Mouse (Mus musculus) hindbrain, embryonic 13.5 days (tissue): Measurements from ENCODE around the gene Arhgef19. TPM values are rescaled to one million over a fixed set of nuclear protein-coding genes. Genes with fewer than 3 reads are reported as not detected.

Source experiments
- ATAC-seq: fragments of 200-750 bp; cut with Nextera tagmentation; 2 replicates; pipeline ENCODE4 v1.8.0; 2017; ENCODE audit warnings: moderate TSS enrichment; ENCODE audit not compliant: low FRiP score
- H3K27ac ChIP-seq: fragments of 300-500 bp; sonication (generic); 2 replicates; pipeline ENCODE4 v1.5.1; 2015; ENCODE audit warnings: inconsistent platforms, mild to moderate bottlenecking, moderate library complexity
- H3K27me3 ChIP-seq: fragments of 300-500 bp; sonication (generic); 2 replicates; pipeline ENCODE4 v1.6.1; 2015; ENCODE audit warnings: mild to moderate bottlenecking, inconsistent platforms
- H3K36me3 ChIP-seq: fragments of 300-500 bp; sonication (generic); 2 replicates; pipeline ENCODE4 v1.6.1; 2015; ENCODE audit warnings: mild to moderate bottlenecking, inconsistent platforms
- H3K4me1 ChIP-seq: fragments of 300-500 bp; sonication (generic); replicated peaks from 2 replicates; pipeline ENCODE4 v1.6.1; 2015; ENCODE audit warnings: inconsistent platforms
- H3K4me2 ChIP-seq: fragments of 300-500 bp; sonication (generic); 2 replicates; pipeline ENCODE4 v1.6.1; 2015; ENCODE audit warnings: inconsistent platforms, mild to moderate bottlenecking, moderate library complexity
- H3K4me3 ChIP-seq: fragments of 300-500 bp; sonication (generic); 2 replicates; pipeline ENCODE4 v1.5.1; 2015; ENCODE audit warnings: mild to moderate bottlenecking, inconsistent platforms
- H3K9ac ChIP-seq: fragments of 300-500 bp; sonication (generic); 2 replicates; pipeline ENCODE4 v1.6.1; 2015; ENCODE audit warnings: mild to moderate bottlenecking, inconsistent platforms
- H3K9me3 ChIP-seq: fragments of 300-500 bp; sonication (generic); 2 replicates; pipeline ENCODE4 v1.6.1; 2016; ENCODE audit warnings: inconsistent platforms
- WGBS: fragments of 180-500 bp; shearing (Covaris S2); methylation state at CpG from one replicate; pipeline ENCODE4 v1.1.7; 2015; 5-methylcytosine and 5-hydroxymethylcytosine counted together
- polyA plus RNA-seq: library from polyadenylated mRNA; unstranded; fragments of >200 nt; fragmentation: Nextera tagmentation; extraction: Ambion mirVana; gene quantifications from 2 replicates; pipeline ENCODE4 v1.2.1, GENCODE M21; 2015

The Arhgef19 gene
- polyA plus RNA-seq, 1 experiment from 2014 or later, result 1.4 TPM

- 39% methylated on average over 2 of the region's 2 CpGs for WGBS
- H3K27me3 ChIP-seq, result no peaks in the 10 kb centered on the region
- H3K4me2 ChIP-seq, result peak overlapping the region; percentile 89
- peaks cover 23% of the 10 kb centered on the region for H3K4me1 ChIP-seq
- H3K9me3 ChIP-seq, result no peaks in the 10 kb centered on the region
- H3K4me3 ChIP-seq, result peak overlapping the region; percentile 59
- H3K9ac ChIP-seq, result peak overlapping the region; percentile 77; the same call in 1 of the 2 replicates
- no peak for ATAC-seq
- no peaks in the 10 kb centered on the region for H3K36me3 ChIP-seq
- peak overlapping the region; percentile 79 for H3K27ac ChIP-seq
Measured at GRCm38 (mm10) chr4:141213342-141213741, 26.0 kb upstream of the Arhgef19 start.

GRCm38 (mm10) chr4:141213770-141214336, 25.4 kb upstream of the Arhgef19 start, which contains the start of gene Rsg1:
Gene Rsg1 (plus strand): TSS chr4:141213956.
- peak; percentile 70 for ATAC-seq
- WGBS, result under 1% methylated on average over 24 of the region's 24 CpGs
- Histone ChIP-seq H3K4me2 (peak within 1 kb of the TSS; percentile 89), H3K9ac (peak within 1 kb of the TSS; percentile 77), H3K36me3 (no peaks in the 10 kb centered on the region), H3K27me3 (no peaks in the 10 kb centered on the region), H3K9me3 (no peaks in the 10 kb centered on the region), H3K4me3 (peak within 1 kb of the TSS; percentile 59), H3K4me1 (peaks cover 23% of the 10 kb centered on the region), H3K27ac (peak within 1 kb of the TSS; percentile 79)

GRCm38 (mm10) chr4:141214337-141214851, 24.9 kb upstream of the Arhgef19 start:
- no peaks in the 10 kb centered on the region for H3K27me3 ChIP-seq
- no peaks in the 10 kb centered on the region for H3K36me3 ChIP-seq
- peak; percentile 66 for ATAC-seq
- 3% methylated on average over 16 of the region's 16 CpGs for WGBS
- peak overlapping the region; percentile 77 for H3K9ac ChIP-seq
- H3K4me3 ChIP-seq, result peak overlapping the region; percentile 59
- peak overlapping the region; percentile 89 for H3K4me2 ChIP-seq
- H3K9me3 ChIP-seq, result no peaks in the 10 kb centered on the region
- H3K4me1 ChIP-seq, result peaks cover 23% of the 10 kb centered on the region
- H3K27ac ChIP-seq, result peak overlapping the region; percentile 79

- Histone ChIP-seq H3K36me3 (peaks cover 11% of the 10 kb centered on the region), H3K27me3 (no peaks in the 10 kb centered on the region), H3K9ac (no peak overlapping the region; the same call in 1 of the 2 replicates), H3K4me3 (no peak overlapping the region), H3K4me1 (peaks cover 3% of the 10 kb centered on the region), H3K9me3 (no peaks in the 10 kb centered on the region), H3K27ac (no peak overlapping the region), H3K4me2 (no peak overlapping the region)
- peak; percentile 28; the same call in 1 of the 2 replicates for ATAC-seq
- 82% methylated on average over 20 of the region's 20 CpGs for WGBS
Measured at GRCm38 (mm10) chr4:141219583-141220213, 19.6 kb upstream of the Arhgef19 start.

- Histone ChIP-seq H3K9ac (no peak overlapping the region), H3K4me2 (no peak overlapping the region), H3K4me3 (no peak overlapping the region), H3K4me1 (no peaks in the 10 kb centered on the region), H3K9me3 (no peaks in the 10 kb centered on the region), H3K27me3 (no peaks in the 10 kb centered on the region), H3K36me3 (peaks cover 11% of the 10 kb centered on the region), H3K27ac (no peak overlapping the region)
- 69% methylated on average over 2 of the region's 2 CpGs for WGBS
- ATAC-seq, result no peak
Measured at GRCm38 (mm10) chr4:141221848-141222247, 17.5 kb upstream of the Arhgef19 start.

- Histone ChIP-seq H3K9ac (no peak overlapping the region), H3K27me3 (no peaks in the 10 kb centered on the region), H3K36me3 (peaks cover 11% of the 10 kb centered on the region), H3K4me3 (no peak overlapping the region), H3K4me2 (no peak overlapping the region), H3K4me1 (no peaks in the 10 kb centered on the region), H3K27ac (no peak overlapping the region), H3K9me3 (no peaks in the 10 kb centered on the region)
- no peak for ATAC-seq
- WGBS, result 91% methylated on average over 5 of the region's 5 CpGs
Measured at GRCm38 (mm10) chr4:141222752-141223151, 16.5 kb upstream of the Arhgef19 start.

GRCm38 (mm10) chr4:141228687-141229086, 10.6 kb upstream of the Arhgef19 start:
- no peaks in the 10 kb centered on the region for H3K27me3 ChIP-seq
- ATAC-seq, result no peak
- H3K4me2 ChIP-seq, result no peak overlapping the region
- no peak overlapping the region for H3K27ac ChIP-seq
- no peaks in the 10 kb centered on the region for H3K36me3 ChIP-seq
- H3K4me1 ChIP-seq, result no peaks in the 10 kb centered on the region
- no peak overlapping the region for H3K4me3 ChIP-seq
- H3K9me3 ChIP-seq, result no peaks in the 10 kb centered on the region
- H3K9ac ChIP-seq, result no peak overlapping the region
- WGBS, result 89% methylated on average over 7 of the region's 7 CpGs

GRCm38 (mm10) chr4:141233196-141233595, 6.1 kb upstream of the Arhgef19 start:
- no peak overlapping the region for H3K27ac ChIP-seq

GRCm38 (mm10) chr4:141235537-141236111, 3.7 kb upstream of the Arhgef19 start:
- 77% methylated on average over 6 of the region's 6 CpGs for WGBS
- H3K27ac ChIP-seq, result no peak overlapping the region
- H3K4me3 ChIP-seq, result no peak overlapping the region
- H3K9ac ChIP-seq, result no peak overlapping the region
- no peaks in the 10 kb centered on the region for H3K36me3 ChIP-seq
- H3K9me3 ChIP-seq, result no peaks in the 10 kb centered on the region
- ATAC-seq, result no peak
- H3K4me1 ChIP-seq, result peaks cover 18% of the 10 kb centered on the region
- no peak overlapping the region for H3K4me2 ChIP-seq
- H3K27me3 ChIP-seq, result peaks cover 47% of the 10 kb centered on the region

More at GRCm38 (mm10) chr4:141233196-141233595, 6.1 kb upstream of the Arhgef19 start:
- no peaks in the 10 kb centered on the region; the same call in 1 of the 2 replicates for H3K4me1 ChIP-seq
- H3K9me3 ChIP-seq, result no peaks in the 10 kb centered on the region
- H3K36me3 ChIP-seq, result no peaks in the 10 kb centered on the region
- no peak overlapping the region for H3K4me3 ChIP-seq
- no peak overlapping the region for H3K9ac ChIP-seq
- no peak overlapping the region for H3K4me2 ChIP-seq
- no peak for ATAC-seq
- WGBS, result 90% methylated on average over 4 of the region's 4 CpGs
- H3K27me3 ChIP-seq, result peaks cover 23% of the 10 kb centered on the region

GRCm38 (mm10) chr4:141236856-141237255, 2.4 kb upstream of the Arhgef19 start:
- no peak overlapping the region for H3K9ac ChIP-seq
- H3K4me3 ChIP-seq, result no peak overlapping the region
- no peaks in the 10 kb centered on the region for H3K36me3 ChIP-seq
- no peak overlapping the region for H3K4me2 ChIP-seq
- WGBS, result 75% methylated on average over 3 of the region's 3 CpGs
- peaks cover 60% of the 10 kb centered on the region for H3K27me3 ChIP-seq
- H3K27ac ChIP-seq, result no peak overlapping the region
- no peak for ATAC-seq
- no peaks in the 10 kb centered on the region for H3K9me3 ChIP-seq
- H3K4me1 ChIP-seq, result peaks cover 22% of the 10 kb centered on the region

GRCm38 (mm10) chr4:141238492-141239387, 559 bp upstream of the Arhgef19 start:
- H3K9ac ChIP-seq, result peak overlapping the region; percentile 61
- H3K27me3 ChIP-seq, result peaks cover 79% of the 10 kb centered on the region

GRCm38 (mm10) chr4:141240617-141241016, 1.3 kb downstream of the Arhgef19 start:
- no peaks in the 10 kb centered on the region for H3K36me3 ChIP-seq
- H3K9ac ChIP-seq, result no peak overlapping the region
- no peaks in the 10 kb centered on the region for H3K9me3 ChIP-seq
- no peak overlapping the region; the same call in 1 of the 2 replicates for H3K4me2 ChIP-seq
- H3K27me3 ChIP-seq, result peaks cover 96% of the 10 kb centered on the region
- 3% methylated on average over 14 of the region's 14 CpGs for WGBS
- peaks cover 54% of the 10 kb centered on the region for H3K4me1 ChIP-seq
- H3K4me3 ChIP-seq, result no peak overlapping the region
- ATAC-seq, result no peak
- no peak overlapping the region for H3K27ac ChIP-seq

More at GRCm38 (mm10) chr4:141238492-141239387, 559 bp upstream of the Arhgef19 start:
- no peak for ATAC-seq
- peaks cover 39% of the 10 kb centered on the region for H3K4me1 ChIP-seq
- H3K4me2 ChIP-seq, result peak overlapping the region; percentile 60
- whole genome bisulfite sequencing, result 5% methylated on average over 20 of the region's 20 CpGs
- peak overlapping the region; percentile 37 for H3K4me3 ChIP-seq
- H3K36me3 ChIP-seq, result no peaks in the 10 kb centered on the region
- H3K9me3 ChIP-seq, result no peaks in the 10 kb centered on the region
- no peak overlapping the region for H3K27ac ChIP-seq
